Mouse (Mus musculus) layer of hippocampus, postnatal 36 days (tissue): ENCODE data around the gene Fgr. TPM values are rescaled to one million over a fixed set of nuclear protein-coding genes. Genes with fewer than 3 reads are reported as not detected.
A peak's percentile ranks its signal among the peaks of the same experiment; 100 is the strongest.
"Not testable (repeated sequence)": the region's sequence is repeated elsewhere in the genome, so short reads cannot be mapped to it uniquely, and the experiment has no call there.

ENCODE experiments used
- DNase-seq, 2 experiments: peaks; one replicate each; pipeline ENCODE4 v3.0.0; 2022
- total RNA-seq, 2 experiments: library from RNA; stranded (reverse); gene quantifications; 2 replicates each; pipeline ENCODE4 v1.2.3; 2021

Fgr gene
- under 1 TPM in 1 of 2 experiments, not detected in 1; 0.66 TPM for total RNA-seq

DNA sequence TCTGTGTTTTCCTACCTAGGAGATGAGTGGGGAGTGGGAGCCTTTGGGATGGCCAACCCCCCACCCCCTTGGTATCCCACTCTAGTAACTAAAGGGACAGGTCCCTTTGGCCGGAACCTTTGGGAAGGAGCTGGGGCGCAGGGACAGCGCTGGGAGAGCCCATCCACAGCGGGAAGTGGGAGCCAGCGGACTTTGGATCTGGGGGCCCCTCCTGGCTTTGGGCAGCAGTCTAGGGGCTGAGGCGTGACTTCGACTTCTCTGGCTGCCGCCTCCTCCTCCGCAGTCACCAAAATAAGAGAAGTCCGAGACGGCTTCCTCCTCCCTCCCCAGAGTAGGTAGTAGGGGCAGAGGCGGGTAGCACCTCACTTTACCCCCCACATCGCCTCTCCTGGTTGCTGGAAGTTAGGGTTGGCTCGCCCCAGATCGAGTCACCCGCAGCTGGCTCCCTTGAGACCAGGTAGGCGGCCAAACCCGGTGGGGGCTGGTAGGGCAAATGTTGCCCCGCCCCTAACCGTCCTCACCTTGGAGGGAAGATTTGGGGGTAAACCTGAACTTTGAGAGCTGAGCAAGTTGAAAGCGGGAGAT lies at the start of gene Fgr:
TSS of gene Fgr (plus strand) at position 282 of the 585 bp plus-strand sequence.
- DNase-seq: no peak

DNA sequence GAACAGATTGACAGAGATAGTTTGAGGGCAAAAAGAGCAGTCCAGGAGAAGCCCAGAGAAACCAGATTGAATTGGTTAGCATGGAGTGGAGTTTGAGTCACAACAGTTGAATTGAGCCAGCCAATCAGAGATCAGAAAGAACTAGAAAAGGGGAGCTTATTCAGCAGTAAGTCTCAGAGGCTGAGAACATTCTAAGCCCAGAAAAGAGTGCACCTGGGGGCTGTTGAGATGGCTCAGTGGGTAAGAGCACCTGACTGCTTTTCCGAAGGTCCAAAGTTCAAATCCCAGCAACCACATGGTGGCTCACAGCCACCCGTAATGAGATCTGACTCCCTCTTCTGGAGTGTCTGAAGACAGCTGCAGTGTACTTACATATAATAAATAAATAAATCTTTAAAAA lies 47.4 kb upstream of the Fgr start:
- DNase-seq: not testable (repeated sequence)

DNA sequence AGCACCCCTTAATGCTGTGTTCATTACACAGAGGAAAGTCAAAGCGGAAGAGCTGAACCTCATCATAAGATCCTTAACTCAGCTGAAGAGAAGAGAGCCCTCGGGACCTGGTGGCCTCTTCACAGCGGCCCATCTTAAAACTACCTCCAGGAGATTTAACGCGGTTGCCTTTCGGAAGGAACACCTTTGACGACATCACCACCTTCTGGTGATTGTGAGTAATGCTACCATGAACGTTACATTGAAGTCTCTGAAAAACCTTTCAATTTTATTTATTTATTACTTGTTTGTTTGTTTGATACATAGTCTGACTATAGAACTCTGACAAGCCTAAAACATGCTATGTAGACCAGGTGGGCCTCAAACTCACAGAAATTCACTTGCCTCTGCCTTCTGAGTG lies 43.1 kb upstream of the Fgr start:
- no peak for DNase-seq

DNA sequence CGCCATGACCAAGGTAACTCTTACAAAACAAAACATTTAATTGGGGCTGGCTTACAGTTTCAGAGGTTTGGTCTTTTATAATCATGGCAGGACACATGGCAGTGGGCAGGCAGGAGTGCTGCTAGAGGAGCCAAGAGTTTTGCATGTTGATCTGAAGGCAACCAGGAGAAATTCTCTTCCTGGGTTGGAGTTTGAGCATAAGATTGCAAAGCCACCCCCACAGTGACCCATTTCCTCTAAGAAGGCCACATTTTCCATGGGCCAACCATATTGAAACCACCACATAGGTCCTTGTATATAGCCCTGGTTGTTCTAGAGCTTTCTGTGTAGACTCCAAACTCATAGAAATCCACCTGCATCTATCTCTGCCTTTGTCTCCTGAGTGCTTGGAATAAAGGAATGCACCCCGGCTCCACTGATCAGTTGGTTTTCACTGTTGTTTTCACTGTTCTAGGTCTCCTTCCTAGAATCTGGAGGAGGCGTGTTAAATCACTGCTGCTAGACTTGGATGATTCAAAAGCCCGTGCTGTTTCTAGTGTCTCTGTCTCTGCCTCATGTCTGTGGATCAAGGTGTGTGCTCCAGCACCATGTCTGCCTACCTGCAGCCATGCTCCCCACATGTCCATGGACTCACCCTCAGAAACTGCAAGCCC lies 41.0 kb upstream of the Fgr start:
- DNase-seq: no peak

DNA sequence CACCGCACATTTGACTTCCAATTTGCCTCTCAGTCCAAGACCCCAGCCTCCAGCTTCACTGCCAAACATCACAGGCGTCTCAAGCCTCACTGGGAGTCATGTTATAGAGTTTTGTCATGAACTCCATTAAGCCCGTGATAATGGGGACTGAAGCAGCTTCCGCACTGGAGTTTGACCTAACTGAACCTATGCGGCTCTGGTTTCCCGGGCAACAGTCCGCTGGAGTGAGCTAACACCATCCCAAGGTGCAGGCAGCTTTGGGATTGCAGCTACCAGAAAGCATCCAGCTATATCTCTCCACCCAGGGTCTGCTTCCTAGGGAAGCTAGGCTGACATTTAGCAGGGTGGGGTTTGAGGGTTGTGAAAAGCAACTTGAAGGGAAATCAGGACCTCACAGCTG lies 39.3 kb upstream of the Fgr start:
- DNase-seq: no peak

DNA sequence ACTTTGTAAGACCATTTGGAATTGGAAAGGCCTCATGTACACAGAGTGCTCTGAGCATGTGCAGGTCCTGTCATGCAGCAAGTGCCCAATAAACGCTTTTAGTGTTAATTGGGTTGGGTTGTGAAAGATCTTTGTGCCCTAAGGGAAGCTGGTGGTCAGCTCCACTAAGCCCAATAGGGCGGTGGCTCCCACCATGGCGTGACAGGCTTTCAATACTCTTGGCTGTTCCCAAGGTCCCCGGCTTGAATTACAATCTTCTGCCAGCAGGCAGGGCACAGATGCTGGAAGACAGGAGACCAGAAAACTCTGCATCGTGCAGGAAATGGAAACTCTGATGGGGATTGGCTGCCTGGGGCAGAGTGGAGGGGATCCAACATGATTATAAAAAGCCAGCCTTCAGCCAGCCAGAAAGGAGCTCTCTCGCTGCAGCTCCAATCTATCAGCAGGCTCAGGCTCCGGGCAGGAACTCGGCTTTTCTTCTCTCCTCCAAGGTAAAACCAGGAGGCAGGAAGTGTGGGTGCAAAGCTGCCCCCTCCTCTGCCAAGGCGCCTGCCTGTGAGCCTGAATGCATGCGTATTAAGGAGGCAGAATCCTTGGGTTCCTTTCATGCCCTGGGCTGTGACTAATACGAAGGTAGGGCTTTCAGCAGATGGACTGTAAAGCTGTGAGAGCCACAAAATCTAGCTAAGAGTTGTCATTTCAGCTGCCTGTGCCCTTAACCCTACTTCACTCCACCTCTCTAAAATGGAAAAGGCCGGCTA lies 35.5 kb upstream of the Fgr start:
- peak; percentile 58 to 59 for DNase-seq

DNA sequence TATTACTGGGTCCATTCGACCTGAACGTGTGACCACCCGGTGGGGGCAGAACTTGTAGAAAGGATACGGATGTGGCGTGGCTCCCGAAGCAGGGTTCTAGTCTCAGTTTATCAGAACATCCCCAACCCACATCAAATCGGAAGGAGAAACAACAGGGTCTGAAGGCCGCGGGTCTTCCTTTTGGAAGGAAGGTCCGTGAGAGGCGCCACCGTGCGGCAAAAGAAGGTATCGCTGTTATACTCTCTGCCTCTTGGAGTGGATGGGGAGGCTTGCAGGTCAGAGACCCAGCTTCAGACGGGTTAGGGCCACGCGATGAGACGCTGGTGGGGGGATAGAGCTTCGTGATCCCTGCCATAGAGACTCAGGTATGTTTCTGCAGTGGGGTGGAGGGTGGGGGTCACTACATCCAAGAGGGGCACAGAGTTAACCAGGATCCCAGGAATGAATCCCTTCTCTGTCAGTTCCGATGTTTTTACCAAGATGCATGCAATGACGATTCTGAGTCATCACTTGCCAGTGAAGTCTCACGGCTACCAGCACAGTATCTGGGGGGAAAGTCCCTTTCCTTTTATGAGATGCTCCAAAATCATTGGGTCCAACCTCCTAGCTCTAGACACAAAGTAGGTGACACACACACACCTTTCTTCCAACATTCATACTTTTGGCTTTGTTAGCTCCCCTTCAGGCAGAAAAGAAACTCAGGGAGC lies 34.3 kb upstream of the Fgr start:
- peak in 1 of 2 experiments; percentile 40 for DNase-seq

DNA sequence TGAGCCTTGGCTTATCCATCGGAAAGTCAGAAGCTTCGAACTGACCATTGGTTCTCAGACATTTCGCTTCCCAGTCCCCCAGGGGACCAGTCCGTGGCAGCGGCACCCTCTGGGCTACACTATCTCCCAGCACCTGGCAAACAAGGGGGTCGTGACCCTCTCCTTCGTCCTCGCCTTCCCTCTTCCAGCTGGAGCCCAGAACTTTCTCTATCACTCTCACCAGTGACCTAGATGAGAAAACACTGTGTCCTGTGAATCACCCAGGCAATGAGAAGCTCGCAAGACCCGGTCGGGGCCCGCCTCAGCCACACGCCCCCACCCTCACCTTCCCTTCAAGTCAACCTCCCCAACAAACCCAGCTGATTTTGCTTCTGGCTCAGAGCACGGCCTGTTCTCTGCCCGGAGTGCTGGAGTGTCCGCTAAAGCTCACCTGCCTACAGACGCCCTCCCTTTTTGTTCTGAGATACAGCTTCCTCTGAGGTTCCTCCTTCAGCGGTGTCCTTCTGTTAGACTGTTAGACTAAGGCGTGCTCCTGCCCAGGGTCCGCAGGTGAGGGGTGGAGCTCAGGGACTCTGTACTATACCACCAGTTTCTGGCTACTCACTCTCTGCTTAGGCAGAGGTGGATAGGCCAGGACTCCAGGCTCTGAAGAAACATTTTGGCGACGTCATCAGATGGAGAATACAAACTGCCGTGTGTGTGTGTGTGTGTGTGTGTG lies 32.7 kb upstream of the Fgr start:
- DNase-seq: no peak

DNA sequence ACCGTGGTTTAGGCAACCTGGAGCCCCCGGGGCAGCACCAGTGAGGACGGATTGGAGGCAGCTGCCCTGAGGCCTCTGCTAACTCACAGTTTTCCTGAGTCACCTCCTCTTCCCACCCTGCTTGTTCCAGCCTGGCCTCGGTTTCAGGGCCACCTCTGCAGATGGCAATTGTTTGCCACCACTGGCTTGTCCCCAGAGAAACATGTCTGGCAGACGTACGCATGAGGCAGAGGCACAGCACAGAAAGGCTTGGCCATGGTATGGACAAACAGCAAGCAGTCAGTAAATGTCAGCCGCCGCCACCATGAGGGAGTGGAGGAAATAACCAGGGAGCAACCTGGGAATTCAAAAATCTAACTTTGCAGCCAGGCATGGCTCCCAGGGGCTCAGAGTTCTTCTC lies 30.8 kb upstream of the Fgr start:
- no peak for DNase-seq

DNA sequence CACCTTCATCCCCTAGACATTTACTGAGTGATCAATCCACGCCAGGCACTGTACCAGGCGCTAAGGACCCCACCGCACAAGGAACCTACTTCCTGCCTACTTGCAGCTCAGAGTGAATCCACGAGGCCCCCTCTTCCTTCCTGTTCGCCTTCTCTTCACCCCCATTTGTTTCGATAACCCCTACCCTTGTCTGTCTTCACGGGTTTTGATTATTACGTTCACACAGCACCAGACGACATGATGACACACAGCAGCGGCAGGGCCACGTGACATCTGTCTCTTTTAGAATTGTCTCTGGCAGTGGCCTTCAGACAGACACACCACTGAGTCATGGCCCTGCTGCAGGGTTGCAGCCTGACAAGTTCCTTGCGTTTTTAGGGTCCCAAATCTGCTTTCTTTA lies 29.8 kb upstream of the Fgr start:
- no peak for DNase-seq

DNA sequence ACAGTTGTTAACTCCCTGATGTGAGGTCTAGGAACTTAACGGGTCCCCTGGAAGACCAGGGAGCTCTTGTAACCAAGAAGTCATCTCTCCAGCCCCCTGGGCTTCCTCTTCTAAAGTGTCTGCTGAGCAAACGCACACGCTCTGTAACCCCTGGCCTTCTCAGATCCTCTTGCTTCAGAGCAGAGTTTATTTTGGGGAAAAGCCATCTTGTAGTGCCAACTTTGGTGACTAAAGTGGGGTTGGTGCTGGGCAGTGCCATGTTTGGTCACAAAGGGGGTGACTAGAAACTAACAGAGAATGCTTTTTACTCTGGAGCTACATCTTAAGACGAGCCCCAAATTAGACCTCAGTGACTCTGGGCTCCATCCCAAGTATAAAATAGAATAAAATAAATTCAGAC lies 29.1 kb upstream of the Fgr start:
- DNase-seq: no peak

DNA sequence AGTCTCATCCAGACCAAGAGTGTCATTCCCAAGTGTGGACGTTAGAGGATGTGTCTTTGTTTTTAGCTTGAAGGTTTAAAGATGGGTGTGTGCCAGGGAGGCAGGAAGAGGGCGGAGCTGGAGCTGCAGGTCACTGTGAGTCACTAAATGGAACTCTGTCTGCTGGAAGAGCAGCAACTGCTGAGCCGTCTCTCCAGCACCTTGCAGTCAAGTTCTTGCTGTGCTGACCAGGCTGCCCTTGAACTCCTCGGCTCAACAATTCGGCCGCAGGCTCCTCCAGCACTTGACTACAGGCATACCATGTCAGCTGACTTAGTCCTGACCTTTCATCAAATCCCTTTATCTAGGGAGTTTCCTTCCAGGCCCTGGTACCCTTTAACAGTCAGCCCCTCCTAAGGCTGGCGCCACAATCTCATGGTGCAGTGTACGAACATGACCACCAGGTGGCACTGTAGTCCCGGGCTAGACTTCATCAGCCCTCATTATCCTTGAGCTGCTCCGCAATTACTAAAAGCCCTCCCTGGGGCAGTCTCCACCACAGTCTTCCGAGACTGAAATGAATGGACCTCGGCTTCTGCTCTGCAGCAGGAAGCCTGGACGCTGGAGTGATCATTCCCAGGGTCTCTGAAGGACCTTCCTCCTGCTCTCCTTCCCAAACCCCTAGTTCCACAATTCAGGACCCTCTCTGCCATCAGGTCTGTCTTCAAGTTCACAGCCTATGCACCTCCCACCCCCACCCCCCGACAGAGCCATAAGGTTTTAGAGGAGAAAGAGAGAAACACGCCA lies 28.4 kb upstream of the Fgr start:
- peak; percentile 85 to 88 for DNase-seq

DNA sequence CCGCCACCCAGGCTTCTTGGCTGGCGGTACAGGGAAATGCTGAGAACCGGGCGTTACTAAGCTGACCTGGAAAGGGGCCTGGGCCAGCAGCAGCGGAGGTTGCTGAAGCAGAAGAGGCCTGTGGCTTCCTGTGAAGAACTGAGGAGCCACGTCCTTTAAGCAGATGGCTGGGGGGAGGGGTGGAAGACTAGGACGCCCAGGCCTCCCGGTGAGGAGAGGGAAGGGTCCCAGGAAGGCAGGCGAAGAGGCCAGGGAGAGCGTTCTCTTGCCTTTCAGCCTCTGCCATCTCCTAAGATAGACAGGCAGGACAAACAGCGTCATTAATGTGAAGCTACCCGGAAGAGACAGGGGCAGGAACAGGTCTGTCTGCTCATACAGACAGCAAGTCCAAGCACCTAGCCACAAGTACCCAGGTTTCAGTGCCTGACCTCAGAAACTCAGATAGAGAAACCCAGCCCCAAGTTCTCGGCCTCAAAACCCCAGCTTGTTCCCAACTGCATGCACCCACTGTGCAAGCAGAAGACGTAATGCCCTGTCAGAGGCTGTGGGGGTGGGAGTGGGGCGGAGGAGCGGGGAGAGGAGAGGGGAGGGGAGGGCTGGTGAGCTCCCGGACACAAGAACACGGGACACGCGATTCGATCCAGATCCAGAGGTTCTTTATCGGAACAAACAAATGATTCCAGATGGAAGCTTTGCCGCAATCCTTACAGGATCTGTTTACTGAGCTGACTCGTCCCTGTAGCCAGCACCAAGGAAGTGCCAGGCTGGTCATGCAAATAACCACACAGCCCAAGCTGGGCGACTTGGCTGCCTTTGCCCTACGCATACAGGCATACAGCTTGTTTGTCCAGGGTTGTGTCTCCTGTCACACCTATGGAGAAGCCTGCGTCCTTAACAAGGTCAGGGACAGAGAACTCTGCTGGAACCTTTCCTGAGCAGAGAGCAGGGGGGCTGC lies 27.6 kb upstream of the Fgr start:
- DNase-seq: peak in 1 of 2 experiments; percentile 38

DNA sequence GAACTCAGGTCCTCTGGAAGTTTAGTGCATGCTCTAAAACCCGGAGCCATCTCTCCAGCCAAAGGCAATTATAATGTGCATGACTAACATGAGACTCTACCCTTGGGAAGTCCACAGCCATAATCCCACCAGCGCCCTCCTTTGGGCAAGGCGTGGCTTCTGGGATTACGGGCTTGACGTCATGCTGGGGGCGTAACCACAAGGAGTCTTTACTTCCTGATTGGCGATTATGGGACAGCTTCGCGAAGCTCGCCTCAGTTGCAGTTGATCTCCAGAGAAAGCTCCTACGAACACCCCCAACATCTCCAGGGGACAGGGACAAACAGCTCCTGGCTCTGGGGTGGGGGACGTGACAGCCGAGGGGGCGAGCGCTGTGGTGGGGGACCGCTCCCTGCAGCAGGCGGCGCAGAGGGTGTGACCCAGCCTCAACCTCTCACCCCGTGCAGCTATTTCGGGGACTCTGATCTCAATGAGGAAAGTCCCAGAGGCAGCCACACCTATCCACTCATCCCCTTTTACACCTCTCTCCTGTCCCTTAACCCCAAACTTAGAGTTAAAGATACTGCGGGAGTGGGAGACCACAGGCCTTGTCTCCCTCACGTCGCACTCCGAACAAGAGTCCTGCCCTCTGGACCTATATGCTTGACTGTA lies 23.9 kb upstream of the Fgr start:
- no peak for DNase-seq

DNA sequence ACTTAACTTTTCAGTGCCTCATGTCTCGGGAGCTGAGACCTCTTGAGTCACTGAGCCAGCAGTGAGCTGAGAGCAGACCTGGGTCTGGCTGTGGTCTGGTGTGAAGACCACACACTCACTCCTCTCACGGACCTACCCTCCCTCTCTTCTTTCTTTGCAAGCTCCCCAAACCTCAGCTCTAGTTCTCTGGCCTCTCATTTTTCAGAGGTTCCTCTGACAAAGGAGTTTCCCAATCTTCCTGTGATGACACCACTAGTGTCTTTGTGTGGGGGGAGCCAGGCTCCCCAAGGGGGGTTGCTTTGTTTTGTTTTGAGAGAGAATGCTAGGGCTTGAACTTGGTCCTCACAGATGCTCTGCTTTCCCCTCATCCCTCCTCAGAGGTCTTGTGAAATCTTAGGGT lies 22.9 kb upstream of the Fgr start:
- no peak for DNase-seq

DNA sequence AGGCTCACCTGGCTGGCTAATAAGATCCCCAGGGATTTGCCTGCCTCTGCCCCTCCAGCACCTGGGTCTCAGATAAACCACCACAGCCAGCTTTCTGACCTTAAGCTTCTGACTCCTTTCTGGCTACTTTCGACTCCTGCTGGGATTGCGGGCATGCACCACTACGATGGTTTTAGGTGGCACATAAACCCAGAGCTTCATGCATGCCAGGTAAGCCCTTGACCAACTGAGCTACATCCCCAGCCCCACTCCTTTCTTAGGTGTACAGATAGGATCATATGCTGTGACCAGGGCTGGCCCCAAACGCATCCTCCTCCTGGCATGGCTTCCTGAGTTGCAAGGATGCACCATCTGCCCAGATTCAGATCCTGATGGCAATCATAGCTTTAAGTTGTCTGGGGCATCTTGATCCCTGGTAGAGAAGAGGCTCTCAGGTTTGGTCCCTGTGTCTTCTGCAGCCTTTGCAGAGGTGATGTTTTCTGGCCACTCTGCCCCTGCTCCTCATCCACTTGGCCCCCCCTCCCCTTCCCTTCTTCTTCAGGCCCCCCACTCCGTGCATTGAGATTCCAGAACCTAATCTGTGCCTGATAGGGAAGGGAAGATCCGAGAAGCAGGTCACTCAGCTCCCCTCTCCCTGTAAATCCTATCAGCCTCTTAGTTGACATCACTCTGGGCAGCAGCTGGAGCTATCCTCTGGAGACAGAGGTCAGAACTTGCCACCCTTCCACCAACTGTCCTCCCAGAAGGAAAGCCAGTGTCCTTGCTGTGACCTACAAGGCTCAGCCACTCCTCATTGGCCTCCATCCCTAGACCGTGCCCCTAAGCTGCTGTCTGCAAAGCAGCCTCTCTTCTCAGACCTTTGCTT lies 19.1 kb upstream of the Fgr start:
- DNase-seq: no peak

DNA sequence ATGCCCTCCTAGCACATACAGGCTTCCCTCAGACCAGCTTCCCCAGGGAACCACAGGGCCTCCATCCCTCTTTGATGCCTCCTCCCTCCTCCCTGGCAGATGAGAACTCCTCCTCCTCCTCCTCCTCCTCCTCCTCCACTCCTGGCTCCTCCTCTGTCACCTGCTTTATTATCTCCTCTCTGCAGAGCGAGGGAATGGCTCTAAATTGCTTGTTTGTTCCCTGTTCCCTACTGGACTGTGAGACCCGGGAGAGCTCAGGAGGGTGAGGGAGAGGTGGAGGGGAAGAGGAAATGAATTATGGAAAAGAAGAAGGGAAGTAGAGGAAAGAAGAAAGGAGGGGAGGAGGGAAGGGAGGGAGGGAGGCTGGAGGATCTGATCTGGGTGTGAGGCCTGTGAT lies 18.5 kb upstream of the Fgr start:
- DNase-seq: no peak

DNA sequence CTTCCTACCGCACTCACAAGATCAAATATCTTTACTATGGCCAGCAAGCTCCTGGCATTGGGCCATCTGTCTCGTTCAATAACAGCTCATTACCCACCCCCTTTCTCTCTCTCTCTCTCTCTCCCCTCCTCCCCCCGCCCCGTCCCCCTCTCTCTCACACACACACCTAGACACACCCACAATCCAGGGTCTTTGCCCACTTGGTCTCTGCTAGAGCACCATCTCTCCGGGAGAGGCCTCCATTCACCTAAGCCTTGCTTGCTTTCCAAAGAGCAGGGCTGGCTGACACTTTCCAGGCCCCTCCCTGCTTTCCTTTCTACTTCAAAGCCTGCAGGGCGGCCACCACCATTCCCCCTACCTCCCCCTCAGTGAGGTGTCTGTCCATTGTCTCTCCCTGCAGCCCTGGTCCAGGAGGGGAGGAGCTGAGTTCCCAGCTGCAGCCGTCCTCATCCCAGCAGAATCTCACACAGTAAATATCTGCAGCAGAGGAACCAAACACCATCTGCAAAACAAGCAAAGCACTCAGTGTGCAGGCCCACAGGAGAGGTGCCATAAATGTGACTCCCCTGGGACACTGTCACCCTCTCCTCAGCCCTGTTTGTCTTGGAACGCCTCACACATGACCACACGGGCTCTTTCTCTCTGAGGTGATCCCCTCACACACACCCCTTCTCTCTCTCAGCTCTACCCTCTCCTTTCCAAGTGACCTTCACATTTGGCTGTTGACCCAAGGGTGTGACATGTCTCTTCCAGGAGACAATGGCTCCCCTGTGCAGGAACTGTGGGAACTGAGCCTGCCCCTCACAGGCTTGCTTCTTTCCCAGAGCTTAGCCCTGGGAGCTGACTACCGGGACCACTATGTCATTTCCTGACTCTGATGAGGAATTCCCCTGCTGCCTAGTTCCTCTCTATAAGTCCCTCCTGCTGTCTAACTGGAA lies 14.9 kb upstream of the Fgr start:
- DNase-seq: no peak
